Mouse (Mus musculus) thymus, postnatal 10 days (tissue): Measurements from ENCODE around the gene Twist2.

Experiments
- DNase-seq, 2 experiments: peaks; one replicate each; pipeline ENCODE4 v3.0.0; 2021; ENCODE audit warnings: low spot score in 2 of 2

The Twist2 gene

DNA sequence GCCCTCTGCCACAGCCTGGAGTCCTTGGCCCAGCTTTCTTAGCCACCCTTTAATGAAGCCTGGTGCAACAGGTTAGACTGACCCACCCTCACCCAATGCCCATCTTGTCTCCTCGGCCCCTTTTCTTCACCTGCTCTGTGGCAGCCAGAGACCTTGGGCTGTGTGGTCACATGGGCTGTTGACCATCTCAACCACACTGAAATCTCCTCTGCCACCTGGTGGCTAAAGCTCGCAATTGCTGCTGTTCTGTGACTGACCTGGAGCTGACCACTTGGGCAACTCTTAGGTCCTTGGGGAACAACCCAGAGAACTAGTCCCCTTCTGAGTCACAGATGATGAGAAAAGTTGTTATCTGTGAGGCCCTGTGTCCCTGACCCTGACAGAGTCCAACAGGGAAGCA is 73.4 kb downstream of the Twist2 start:
- DNase-seq: peak in 1 of 2 experiments; percentile 20

GRCm38 (mm10) chr1:91875042-91875720 is 73.9 kb downstream of the Twist2 start:
- DNase-seq: no peak

GRCm38 (mm10) chr1:91878696-91879095 is 77.4 kb downstream of the Twist2 start:
- no peak for DNase-seq

DNA sequence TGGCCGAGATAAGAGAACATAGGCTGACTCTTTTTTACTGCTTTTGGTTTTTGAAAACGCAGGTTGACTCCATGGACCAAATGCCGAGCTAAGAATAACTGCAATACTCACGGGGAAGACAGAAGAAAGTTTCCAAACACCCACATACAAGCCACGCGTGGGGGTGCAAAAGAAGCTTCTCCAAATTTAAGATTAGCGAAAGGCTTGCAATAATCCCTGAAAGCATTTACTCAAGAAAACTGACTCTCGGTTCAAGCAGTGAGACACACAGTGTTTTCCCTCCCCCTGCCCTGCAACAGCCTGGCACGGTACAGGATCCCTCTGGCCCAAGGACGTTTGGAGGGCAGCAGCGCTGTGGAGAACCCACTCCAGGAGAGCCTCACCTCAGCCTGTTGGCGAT is 78.9 kb downstream of the Twist2 start:
- DNase-seq: no peak

DNA sequence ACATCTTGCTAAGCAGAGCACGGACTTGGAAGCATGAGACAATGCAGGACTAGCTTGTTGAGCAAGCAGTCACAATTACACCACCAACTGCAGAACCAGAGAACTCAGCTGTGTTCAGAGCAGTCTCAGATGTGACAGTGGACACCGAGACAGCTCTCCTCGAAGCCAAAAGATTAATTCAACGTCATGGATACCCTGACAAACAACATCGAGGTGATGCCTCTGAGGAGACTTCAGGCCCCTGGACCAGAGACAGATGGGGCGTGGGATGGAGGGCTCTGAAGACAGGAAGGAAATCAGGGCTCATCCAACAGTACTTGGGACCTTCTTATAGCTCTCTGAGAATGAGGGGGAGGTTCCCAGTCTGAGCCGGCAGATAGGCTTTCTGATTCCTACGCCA is 79.6 kb downstream of the Twist2 start:
- no peak for DNase-seq

- DNase-seq: no peak
Observed at GRCm38 (mm10) chr1:91883115-91883514, 81.9 kb downstream of the Twist2 start.

DNA sequence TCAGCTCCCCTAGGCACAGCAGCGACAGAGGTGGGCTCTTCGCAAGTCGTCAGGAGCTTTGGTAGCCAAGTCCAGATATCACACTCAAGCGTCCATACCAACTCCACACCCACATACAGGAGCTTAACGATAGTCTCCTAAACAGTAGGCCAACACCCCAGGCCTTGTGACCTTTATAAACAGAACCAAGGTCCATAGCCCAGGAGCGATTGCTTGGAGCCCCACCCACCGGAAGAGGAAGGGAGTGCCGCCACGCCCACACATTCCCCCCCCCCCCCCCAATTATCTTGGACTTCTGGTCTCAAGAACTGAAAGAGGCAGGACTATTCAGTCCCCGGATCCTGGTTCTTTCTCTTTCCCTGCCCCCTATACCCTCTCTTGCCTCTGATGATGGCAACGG is 92.3 kb downstream of the Twist2 start:
- DNase-seq: no peak

DNA sequence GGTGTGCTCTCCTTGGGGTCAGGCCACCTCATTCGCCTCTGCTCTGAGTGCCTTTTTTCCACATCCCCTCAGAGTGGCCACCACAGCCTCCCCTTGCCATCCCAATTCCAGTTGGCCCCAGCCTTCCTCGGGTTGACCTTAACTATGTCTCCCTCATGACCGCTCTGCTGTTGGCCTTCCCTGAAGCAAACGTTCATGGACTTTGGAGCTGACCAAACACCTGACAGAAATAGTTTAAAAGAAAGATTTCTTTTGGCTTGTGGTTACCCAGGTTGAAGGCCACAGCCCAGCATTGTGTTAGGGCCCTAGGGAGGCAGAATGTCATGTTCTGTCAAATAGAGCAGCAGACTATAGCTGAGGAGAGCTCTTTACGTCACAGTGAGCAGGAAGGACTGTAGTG is 93.0 kb downstream of the Twist2 start:
- DNase-seq: no peak

DNA sequence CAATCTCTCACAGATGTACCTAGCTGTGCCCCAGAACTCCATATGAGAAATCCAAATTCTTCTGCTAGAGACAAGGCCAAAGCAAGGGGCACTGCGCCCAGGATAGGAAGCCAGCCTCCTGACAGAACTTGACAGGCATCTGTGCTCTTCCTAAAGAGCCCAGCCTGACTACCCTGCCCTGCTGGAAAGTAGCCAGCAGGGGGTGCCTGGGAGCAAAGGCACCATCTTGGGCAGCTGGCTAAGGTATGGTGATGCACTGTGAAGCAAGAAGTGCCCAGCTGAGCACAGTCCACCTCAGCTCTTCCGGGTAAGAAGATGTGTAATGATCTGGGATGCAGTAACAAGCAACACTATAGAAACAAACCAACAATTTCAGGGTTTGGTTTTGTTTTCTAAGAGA is 95.8 kb downstream of the Twist2 start:
- DNase-seq: peak in 1 of 2 experiments; percentile 20
